Comparison of ENCODE assay signal across 10 mouse cellular contexts in the genomic region with DNA sequence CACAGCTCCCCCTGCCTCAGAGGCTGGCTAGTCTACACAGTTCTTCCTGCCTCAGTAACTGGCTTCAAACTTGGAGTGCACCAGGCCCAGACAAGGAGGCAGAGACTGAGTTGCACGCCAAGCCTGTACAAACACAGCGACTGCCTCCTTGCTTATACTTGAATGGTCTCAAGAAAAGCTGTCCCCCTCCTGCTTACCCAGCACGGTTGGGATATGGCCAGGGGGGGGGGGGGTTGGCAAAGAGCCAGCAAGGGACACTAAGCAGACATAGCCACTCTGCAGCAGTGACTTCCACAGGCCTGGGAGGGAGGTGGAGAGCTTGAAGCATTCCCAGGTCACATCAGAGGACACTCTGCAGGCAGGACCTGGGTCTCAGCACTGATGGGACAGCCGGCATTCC.
DNase-seq lines count a peak whose midpoint lies in the region; ATAC-seq lines count a peak whose summit lies in the region.
"Had no signal": no experiment of that assay in that cellular context is flagged by ENCODE, and none has a peak within 500 bp of the region (broad histone marks: within the 10 kb centered on the region; RNA-seq: fewer than 3 reads in every experiment).

No protein-coding gene starts in this region.

- no peaks in the 10 kb centered on the region for H3K27me3 ChIP-seq in heart, embryonic 16.5 days (ENCODE audit: control insufficient read depth, insufficient read depth, low read length)
- no peaks in the 10 kb centered on the region for H3K27me3 ChIP-seq in embryonic facial prominence, embryonic 11.5 days (ENCODE audit: control insufficient read depth, insufficient read depth, low read length)
- H3K27me3 ChIP-seq in hindbrain, embryonic 10.5 days (ENCODE audit: insufficient read depth, poor library complexity, severe bottlenecking) = no peaks in the 10 kb centered on the region
- no peaks in the 10 kb centered on the region for H3K27me3 ChIP-seq in midbrain, embryonic 10.5 days (ENCODE audit: low read depth, poor library complexity, severe bottlenecking)

- intact Hi-C loops in heart, postnatal 25 days (cut with DNase I) = no loop called here

- no peak for DNase-seq in heart, postnatal 25 days (ENCODE audit: low spot score)
- DNase-seq in embryonic facial prominence, embryonic 11.5 days (ENCODE audit: low spot score) = no peak
- no peak for DNase-seq in hindbrain, embryonic 10.5 days (ENCODE audit: low spot score)
- no peak for DNase-seq in midbrain, embryonic 10.5 days (ENCODE audit: low spot score)
- DNase-seq in left cerebral cortex, adult 8-10 months (ENCODE audit: low spot score in 2 of 2) = no peak
- DNase-seq in MN1 (ENCODE audit: low spot score) = no peak
- DNase-seq: kidney, adult 8-10 months; right cerebral cortex, postnatal 14 days had no signal

- ATAC-seq in heart, embryonic 16.5 days (replicated peaks; ENCODE audit: extremely low read depth, insufficient read depth, low FRiP score) = peak; percentile 76
- ATAC-seq in embryonic facial prominence, embryonic 11.5 days (replicated peaks; ENCODE audit: insufficient number of reproducible peaks, low FRiP score, low TSS enrichment, low read depth) = peak; percentile 47; the same call in 1 of the 2 replicates
- no peak for ATAC-seq in frontal cortex, adult (ENCODE audit: low TSS enrichment)

- H3K36me3 ChIP-seq in heart, embryonic 16.5 days (ENCODE audit: control insufficient read depth, insufficient read depth) = no peaks in the 10 kb centered on the region
- no peaks in the 10 kb centered on the region for H3K36me3 ChIP-seq in embryonic facial prominence, embryonic 11.5 days (replicated peaks; ENCODE audit: control insufficient read depth, insufficient read depth, low read depth, low read length)
- H3K36me3 ChIP-seq in hindbrain, embryonic 10.5 days = peaks cover 10% of the 10 kb centered on the region; the same call in 1 of the 2 replicates
- peaks cover 3% of the 10 kb centered on the region; the same call in 1 of the 2 replicates for H3K36me3 ChIP-seq in midbrain, embryonic 10.5 days

- no peaks in the 10 kb centered on the region for H3K9me3 ChIP-seq in heart, embryonic 16.5 days (replicated peaks; ENCODE audit: control insufficient read depth, low read length)
- no peaks in the 10 kb centered on the region for H3K9me3 ChIP-seq in embryonic facial prominence, embryonic 11.5 days (replicated peaks; ENCODE audit: control insufficient read depth, low read length)
- no peaks in the 10 kb centered on the region for H3K9me3 ChIP-seq in hindbrain, embryonic 10.5 days
- no peaks in the 10 kb centered on the region for H3K9me3 ChIP-seq in midbrain, embryonic 10.5 days (replicated peaks)

- 26% methylated on average over 4 of the region's 4 CpGs for WGBS in heart, embryonic 16.5 days
- WGBS in embryonic facial prominence, embryonic 11.5 days = 39% methylated on average over 4 of the region's 4 CpGs
- WGBS in hindbrain, embryonic 10.5 days = 39% methylated on average over 4 of the region's 4 CpGs
- WGBS in midbrain, embryonic 10.5 days = 40% methylated on average over 4 of the region's 4 CpGs

- no peak overlapping the region for H3K4me3 ChIP-seq in heart, embryonic 16.5 days (ENCODE audit: low read length)
- no peak overlapping the region for H3K4me3 ChIP-seq in embryonic facial prominence, embryonic 11.5 days (ENCODE audit: low read depth, low read length)
- no peak overlapping the region for H3K4me3 ChIP-seq in hindbrain, embryonic 10.5 days
- H3K4me3 ChIP-seq in midbrain, embryonic 10.5 days = no peak overlapping the region

- peak overlapping the region; percentile 46; the same call in 1 of the 2 replicates for H3K27ac ChIP-seq in heart, embryonic 16.5 days (ENCODE audit: low read length)
- H3K27ac ChIP-seq in embryonic facial prominence, embryonic 11.5 days (replicated peaks; ENCODE audit: low read depth, low read length) = no peak overlapping the region; the same call in 1 of the 2 replicates
- peak overlapping the region; percentile 67 for H3K27ac ChIP-seq in hindbrain, embryonic 10.5 days
- H3K27ac ChIP-seq in midbrain, embryonic 10.5 days (replicated peaks) = peak overlapping the region; percentile 52; the same call in 1 of the 2 replicates

- H3K4me2 ChIP-seq in heart, embryonic 16.5 days (ENCODE audit: low read depth, low read length) = no peak overlapping the region
- no peak overlapping the region for H3K4me2 ChIP-seq in embryonic facial prominence, embryonic 11.5 days (ENCODE audit: low read depth, low read length)

- H3K9ac ChIP-seq in heart, embryonic 16.5 days (ENCODE audit: low read length) = no peak overlapping the region
- no peak overlapping the region for H3K9ac ChIP-seq in embryonic facial prominence, embryonic 11.5 days (replicated peaks; ENCODE audit: low read length)

- peaks cover 9% of the 10 kb centered on the region for H3K4me1 ChIP-seq in heart, embryonic 16.5 days (ENCODE audit: control insufficient read depth, insufficient read depth, low read length)
- H3K4me1 ChIP-seq in embryonic facial prominence, embryonic 11.5 days (ENCODE audit: control insufficient read depth, insufficient read depth, low read length) = peaks cover 5% of the 10 kb centered on the region; the same call in 1 of the 2 replicates
- peaks cover 54% of the 10 kb centered on the region for H3K4me1 ChIP-seq in hindbrain, embryonic 10.5 days (replicated peaks)
- peaks cover 48% of the 10 kb centered on the region for H3K4me1 ChIP-seq in midbrain, embryonic 10.5 days
